Mouse (Mus musculus): ENCODE results near the gene Iqgap2.
A peak's percentile ranks its signal among the peaks of the same experiment; 100 is the strongest.

Iqgap2 gene

DNA sequence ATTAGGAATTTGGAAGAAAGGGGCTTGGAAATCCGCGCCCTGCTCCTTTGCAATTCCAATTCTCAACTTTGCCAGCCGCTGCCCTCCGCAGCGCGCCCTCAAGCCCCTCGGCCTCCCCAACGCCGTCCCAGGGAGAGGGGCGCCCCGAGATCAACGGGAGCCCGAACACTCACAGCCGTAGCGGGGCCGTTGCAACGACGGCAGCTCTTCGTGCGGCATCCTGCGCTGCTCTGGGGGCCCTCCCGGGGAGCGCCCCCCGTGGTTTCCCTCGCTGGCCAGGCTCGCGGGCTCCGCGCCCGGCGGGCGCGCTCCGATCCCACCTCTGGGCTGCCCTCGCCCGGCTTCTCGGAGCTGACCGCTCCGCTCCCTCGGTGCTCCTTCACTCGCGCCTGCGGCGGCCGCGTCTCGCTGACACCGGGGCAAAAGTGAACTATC lies at the start of gene Iqgap2:
Gene Iqgap2, minus strand, starts transcription at position 432 of the 435 bp plus-strand sequence.
- no peak for DNase-seq (ENCODE audit: low read depth)

DNA sequence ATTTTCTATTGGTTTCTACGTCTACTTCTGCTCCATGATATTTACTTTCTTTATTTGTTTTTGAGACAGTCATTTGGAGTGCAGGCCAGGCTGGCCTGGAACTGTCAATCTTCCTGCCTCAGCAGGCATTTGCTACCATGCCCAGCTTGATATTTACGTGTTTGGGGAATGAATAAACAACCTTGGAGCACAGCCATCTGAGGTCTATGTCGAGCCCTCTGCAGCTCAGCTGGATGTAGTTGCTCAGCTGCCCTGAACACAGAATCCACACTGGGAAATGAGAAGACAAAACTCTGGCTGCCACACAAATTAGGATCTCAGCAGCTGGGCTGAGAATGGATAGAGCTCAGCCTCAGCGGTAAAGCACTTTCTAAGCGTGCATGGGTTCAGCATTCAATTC lies 49.1 kb upstream of the Iqgap2 start:
- no peak for DNase-seq (ENCODE audit: low read depth)

DNA sequence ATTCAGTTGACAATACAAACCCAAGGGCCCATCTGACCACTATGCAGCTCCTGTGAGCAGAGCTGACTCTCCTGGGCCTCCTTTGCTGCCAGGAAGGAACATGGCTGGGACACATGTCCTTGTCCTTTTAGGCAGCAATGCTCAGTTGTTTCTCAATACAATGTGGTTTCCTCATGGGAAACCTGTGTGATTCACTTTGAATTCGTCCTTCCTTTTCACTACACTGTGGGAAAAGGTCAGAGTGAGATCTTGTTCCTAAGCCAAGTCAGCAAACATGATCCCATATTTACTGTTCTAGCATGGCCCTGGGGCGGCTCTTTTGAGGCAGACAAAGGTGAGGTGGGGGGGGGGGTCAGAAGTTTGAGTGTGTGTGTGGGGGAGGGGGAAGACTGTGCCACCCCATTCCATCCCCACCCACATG lies 32.5 kb upstream of the Iqgap2 start:
- peak; percentile 87 for DNase-seq (ENCODE audit: low read depth)

DNA sequence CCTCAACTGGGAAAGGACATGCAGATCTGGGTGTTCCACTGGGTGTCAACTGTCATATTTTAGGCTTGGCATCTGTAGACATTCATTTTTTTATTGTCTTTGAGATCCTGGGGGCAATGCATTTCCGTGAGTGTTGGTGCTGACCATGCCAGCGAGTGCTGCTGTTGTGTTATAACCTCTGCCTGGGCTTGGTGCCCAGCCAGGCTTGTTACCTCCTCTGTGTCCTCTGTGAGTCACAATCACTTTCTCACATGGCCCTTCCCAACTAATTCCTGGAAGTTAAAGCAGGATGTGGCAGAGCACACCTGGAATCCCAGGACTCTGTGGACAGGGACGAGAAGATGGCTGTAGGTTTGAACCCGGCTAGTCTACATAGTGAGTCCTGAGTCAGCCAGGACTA lies 30.9 kb upstream of the Iqgap2 start:
- DNase-seq (ENCODE audit: low read depth), result no peak

DNA sequence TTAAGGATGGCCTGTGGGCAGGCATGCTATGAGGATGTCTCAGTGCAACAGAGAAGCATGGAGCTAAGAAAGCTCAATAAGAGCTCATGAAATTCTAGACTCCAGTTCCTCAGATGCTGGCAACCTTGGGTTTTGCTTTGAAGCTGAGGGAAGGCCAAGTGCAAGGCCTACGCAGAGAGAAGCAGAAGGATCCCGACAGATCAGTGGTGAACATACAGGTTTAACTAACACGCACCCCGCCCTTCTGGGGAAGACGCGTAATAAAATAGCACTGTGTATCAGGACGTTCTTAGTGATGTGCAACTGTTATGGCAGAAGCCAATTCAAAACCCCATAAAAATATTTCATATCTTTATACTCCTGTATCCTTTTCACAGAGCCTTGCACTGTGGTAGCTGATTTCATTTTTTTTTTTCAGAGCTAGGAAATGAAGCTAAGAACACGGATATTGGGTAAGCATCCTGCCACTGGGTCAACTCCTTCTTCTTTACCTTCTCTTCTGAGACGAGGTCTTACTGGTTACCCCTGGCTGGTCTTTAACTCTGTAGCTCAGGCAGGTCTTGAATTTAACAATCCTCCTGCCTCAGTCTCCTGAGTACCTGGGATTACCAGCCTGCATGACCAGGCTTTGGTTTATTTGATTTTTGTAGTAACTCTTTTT lies 27.0 kb upstream of the Iqgap2 start:
- DNase-seq (ENCODE audit: low read depth), result peak; percentile 31

DNA sequence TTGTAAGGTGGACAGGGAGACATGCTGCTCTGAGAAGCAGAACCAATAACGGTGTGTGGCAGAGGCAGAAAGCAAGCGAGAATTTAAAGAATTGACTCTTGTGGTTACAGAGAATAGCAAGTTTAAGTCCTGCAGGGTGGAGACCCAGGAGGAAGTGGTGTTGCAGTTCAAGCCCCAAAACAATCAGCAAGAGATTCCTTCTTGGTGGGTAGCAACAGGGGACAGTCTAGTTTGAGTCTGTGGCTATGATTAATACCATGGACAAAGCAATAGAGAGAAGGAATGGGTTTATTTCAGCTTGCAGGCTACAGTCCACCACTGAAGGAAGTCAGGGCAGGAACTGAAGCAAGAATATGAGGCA lies 21.3 kb upstream of the Iqgap2 start:
- peak; percentile 60 for DNase-seq (ENCODE audit: low read depth)

DNA sequence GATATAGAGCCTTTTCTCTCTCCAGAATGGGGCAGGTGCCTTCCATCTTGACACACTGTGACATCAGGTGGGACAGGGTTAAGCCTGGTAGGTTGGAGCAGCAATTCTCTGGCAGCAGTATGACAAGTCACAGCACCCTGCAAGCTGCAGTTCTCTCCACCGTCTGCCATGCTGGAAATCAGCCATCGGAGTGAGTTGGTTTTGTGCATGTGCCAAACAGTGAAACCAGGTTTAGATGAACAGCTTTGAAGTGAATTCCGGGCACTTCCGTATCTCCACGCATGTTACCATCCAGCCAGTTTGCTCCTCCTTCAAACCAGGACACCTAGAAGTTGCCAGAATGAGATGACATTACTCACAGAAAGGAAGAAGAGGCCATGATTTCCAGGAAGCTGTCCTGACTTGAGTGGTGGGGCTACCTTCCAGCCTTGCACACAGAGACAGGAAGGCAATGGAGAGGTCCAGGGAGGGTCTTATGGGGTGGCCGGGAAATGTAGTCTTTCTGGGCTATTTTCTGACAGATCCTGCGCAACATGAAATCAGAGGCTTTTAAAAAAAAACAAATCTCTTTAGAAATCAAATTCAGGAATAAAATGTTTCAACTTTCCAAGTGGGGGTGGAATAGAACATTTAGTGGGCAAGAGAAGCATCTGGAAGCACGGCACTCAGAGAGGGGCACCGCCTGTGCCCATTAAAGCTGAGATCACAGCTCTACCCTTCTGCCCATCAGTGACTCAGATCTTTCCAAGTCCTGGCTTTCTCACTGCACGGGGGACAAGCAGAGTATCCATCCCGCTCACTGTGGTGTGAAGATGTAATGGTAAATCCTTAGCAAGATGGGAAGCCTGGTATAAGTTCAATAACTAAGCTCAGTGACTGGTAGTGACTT lies 20.7 kb upstream of the Iqgap2 start:
- DNase-seq (ENCODE audit: low read depth), result no peak

DNA sequence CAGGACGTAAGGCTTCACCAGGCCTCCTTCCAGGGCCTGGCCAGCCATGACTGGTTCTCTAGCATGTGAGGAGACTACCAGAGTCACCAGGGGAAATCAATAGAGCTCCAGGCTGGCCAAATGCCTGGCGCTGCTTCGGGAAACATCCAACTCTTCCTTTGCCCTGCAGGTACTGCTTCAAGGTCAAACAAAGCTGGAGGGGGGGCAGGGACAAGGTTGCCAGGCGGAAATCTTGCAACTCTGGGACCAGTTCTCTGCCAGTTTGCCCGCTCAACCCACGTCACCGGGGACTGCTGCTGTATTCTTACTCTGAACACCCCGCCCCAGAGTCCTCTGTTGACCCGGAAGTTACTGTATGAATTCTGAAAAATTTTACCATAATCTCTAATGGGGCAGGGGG lies 18.5 kb upstream of the Iqgap2 start:
- DNase-seq (ENCODE audit: low read depth), result no peak

DNA sequence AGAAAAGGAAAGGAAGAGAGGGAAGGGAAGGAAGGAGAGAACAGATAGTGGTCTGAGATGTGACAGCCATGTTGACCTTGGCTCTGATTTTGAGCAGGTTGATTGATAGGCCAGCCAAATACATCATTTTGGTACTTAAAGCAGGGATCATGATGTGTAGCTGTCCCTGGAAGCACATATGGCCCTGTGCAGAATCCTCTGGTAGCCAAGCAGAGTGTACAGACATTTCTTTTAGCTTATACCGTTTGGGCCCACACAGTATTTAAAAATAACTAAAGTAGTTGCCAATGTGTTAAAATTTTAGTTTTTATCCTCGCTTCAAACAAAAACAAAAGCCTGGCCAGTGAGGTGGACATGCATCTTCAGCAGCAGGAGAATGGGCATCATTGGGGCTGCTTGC lies 17.5 kb upstream of the Iqgap2 start:
- no peak for DNase-seq (ENCODE audit: low read depth)

DNA sequence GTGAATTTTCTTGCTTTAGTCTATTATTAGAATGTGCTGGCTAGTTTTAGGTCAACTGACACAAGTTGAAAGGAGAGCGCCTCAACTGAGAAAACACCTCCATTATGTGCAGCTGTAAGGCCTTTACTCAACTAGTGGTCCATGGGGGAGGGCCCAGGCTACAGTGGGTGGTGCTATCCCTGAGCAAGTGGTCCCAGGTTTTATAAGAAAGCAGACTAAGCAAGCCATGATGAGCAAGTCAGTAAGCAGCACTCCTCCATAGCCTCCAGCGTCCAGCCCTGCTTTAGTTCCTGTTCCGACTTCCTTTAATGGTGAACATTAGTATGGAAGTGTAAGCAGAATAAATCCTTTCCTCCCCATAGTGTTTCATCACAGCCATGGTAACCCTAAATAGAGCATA lies 11.0 kb upstream of the Iqgap2 start:
- no peak for DNase-seq (ENCODE audit: low read depth)

DNA sequence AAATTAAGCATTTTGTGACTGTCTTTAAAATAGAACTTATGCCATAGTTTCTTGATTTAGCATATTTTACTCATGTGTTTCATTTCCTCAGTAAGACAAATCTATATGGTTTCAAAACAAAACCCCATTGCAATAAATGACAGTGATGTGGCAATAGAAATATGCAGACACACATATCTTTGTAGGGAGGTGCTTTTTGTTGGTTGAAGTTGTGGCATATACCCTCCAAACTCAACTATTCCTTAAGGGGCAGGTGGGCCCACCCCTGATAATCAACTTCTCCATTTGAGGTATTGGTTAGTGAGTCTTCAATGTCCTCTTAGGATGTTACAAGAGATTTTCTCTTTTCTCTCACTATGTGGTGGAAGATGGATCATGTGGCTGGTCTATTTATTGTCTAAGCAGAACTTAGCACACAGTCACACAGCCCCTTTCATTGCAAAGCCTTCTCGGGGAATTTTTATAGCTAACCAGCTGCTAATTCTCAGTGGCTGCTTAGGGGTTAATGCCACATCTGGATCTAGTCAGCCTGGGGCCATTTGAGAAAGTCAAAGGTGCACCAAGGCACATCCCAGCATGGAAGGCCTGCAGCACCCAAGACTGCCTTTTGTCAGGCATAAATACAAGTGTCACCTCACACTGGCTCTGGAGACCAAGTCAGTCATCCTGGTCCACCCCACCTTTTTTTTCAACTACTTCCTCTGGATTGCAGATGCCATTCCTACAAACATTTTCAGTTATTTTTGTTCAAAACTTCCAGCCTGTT lies 8.3 kb upstream of the Iqgap2 start:
- peak; percentile 32 for DNase-seq (ENCODE audit: low read depth)

DNA sequence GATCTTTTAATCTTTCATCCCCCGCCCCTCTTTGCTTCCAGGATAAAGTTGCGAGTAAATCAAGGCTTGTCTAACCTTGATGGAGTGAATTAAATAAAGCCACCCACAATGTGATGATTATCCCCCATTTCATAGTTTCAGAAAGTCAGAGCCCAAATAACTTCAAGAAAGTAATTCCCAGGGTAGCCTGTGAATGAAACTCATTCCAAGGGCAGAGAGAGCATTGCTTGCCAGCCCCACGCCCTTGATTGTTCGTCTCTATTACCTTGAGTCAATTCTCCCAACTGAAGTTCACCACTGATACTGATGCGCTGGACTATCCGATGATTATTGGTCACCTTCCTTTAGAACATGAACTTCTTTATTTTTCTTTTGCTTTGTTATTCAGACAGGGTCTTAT lies 4.8 kb upstream of the Iqgap2 start:
- DNase-seq (ENCODE audit: low read depth), result no peak

DNA sequence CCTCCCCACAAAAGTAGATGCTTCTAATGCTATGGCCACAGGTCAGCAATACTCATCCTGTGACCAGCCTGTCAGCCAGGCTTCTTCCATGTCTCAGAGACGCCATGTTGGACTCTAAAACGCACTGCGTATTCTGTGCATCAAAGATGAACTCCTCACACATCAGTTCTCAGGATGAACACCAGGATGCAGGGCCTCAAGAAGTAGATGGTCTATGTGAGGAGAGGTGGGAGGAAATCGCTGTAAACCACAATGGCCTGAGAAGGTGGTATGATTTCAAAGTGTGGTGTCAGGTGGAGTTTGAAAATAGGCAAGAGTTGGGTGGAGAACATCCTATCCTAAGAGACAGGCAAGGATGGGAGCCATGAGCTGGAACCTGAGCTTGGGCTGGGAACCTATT lies 1.4 kb upstream of the Iqgap2 start:
- DNase-seq (ENCODE audit: low read depth), result no peak

DNA sequence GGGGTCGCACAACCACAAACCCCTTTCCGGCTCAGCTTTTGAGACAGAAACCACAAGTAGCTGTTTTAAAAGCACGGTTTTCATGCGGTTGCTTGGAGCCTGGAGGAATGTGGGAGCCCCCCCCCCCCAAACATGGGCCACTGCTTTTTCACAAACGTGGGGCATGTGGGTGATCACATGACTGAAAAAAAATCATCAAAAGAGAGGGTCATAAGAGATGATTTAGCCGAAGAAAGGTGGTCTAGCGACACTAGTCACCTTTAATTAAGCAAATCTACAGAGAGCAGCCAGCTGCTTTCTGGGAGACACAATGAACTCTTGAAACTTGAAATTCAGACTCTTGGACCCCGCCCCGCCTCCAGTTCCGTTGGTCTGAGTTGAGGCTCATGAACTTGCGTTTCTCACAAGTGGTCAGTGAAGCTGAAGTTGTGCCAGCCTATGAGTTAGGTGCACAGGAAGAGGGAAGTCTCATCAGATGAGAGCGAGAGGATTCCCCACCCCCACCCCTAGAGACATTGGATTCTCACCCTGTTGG lies 956 bp upstream of the Iqgap2 start:
- DNase-seq (ENCODE audit: low read depth), result peak; percentile 83

DNA sequence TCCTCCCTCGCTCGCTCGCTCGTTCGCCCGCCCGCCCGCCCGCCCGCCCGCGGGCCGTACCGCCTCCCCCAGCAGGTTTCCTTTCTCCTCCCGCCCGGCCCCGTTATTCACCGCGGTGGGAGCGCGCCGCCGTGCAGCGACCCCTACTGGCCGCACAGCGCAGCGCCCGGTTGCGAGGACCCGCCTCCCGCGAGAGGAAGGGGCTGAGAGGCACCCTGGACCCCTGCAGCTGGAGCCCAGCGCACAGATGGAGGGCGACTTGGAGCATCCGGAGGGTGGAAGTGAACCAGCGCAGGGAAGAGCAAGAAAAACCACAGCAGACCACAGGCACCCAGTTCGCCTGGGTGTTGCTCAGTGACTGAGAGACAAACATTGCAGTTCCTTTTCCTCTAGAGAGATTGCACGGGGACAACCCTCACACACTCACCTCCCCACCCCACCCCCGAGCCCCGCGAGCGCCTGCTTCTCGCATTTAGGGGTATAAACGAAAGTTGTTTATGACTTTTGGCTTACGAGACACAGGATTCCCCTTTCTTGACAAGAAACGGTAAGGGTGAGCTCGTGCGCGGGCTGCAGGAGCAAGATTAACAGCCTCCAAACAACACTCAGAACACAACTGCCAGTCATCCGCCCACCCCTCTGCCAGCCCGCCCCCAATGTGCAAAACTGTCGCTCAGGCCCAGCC lies 346 bp upstream of the Iqgap2 start:
- peak; percentile 92 for DNase-seq (ENCODE audit: low read depth)

DNA sequence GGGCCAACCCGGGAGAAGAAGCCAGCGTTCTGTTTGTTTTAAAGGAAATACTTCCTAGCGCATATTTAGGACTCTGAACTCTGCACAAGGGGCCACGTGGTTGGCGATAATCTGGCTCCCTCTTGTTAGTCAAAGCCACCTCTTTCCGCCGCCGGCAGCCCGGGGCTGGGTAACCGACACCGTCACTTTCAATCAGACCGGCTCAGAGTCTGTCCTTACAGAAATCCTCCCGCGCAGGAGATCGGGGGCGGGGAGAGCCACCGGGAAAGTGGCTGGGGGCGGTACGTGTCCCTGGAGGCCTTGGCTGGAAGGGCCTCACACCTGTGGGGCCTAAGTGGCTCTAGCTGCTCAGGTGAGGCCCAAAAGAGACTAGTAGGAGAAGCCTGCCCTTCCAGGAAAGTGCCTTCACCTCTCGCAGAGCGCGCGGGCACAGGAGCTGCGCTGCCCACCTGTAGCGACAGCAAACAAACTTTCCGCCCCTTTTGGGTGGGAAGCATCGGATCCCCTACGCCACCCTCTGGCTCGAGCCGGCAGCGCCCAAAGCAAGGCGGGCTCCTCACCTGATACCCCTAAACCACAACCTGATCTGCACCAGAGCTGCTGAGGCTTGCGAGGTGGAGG lies 761 bp downstream of the Iqgap2 start:
- peak; percentile 74 for DNase-seq (ENCODE audit: low read depth)

DNA sequence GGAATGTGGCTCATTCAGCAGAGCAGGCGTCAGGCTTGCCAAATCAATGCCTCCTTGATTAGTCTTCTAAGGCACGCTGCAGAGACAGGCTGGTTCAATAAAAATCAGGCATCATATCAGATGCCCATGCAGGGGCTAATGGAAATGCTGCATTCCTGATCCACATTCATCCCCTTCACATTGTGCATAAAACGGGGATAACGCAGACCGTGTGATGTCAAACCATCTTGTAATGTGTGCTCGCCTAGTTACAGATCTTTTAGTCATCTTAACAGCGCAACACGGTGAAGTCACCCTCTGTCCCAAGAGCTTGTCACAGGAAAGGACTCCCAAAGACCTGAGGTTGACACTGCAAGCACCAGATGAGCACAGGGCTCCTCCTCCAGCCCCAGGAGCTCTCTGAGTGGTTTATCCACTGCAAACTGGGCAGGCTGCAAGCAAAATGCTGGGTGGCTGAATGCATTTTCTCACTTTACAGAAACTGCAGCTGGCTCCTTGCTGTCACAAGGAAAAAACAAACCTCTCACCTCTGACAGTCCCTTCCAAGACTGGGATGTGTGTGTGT lies 1.7 kb downstream of the Iqgap2 start:
- peak; percentile 83 for DNase-seq (ENCODE audit: low read depth)

DNA sequence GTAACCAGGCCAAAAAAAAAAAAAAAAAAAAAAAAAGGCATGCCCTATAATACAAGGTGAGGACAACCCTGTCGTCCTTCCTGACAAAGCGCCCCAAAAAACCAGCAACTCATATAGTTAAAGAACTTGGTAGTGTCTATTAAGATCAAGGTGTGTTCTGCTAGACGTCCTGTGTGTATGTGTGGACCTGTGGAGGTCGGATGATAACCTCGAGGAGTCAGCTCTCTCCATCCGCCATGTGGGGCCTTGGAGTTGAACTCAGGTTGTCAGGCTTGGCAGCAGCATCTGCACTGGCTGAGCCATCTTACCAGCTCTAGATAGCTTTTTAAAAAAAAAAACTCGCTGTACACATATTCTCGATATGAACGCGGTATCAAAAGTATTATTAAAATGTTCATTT lies 2.4 kb downstream of the Iqgap2 start:
- DNase-seq (ENCODE audit: low read depth), result no peak

DNA sequence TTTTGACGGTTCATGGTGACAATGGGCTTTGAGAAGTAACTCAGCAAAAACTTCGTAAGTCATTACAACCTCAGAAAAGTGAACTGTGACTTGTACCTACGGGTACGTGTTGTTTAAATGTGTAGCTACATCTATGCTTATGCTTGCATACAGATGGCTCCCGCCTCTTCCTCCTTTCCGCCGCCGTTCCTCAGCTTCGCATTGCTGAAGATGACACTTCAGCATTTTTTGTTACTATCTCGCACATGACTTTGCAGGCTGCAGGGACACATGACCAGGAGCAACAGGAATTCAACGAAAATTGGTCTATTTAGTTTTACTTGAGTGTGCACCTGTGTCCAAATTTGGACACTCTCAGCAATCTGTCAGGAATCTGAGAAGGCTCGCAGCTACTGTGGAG lies 3.1 kb downstream of the Iqgap2 start:
- no peak for DNase-seq (ENCODE audit: low read depth)

DNA sequence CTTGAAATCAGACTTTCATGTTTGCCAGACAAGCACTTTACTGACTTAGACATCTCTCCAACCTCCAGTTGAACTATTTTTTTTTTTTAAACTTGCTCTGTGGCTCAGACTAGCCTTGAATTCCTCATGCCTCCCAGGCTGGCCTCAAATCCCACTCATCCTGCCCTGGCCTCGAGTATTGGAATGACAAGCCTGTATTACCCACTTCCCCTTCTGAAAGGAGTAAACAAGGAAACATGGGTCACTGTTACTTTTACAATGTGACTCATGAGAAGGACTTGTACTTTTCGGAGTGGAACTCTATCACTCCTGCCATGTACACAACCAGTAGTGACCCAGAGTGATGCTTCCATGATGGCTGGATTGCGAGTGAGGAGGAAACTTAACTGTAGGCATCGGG lies 3.6 kb downstream of the Iqgap2 start:
- no peak for DNase-seq (ENCODE audit: low read depth)

DNA sequence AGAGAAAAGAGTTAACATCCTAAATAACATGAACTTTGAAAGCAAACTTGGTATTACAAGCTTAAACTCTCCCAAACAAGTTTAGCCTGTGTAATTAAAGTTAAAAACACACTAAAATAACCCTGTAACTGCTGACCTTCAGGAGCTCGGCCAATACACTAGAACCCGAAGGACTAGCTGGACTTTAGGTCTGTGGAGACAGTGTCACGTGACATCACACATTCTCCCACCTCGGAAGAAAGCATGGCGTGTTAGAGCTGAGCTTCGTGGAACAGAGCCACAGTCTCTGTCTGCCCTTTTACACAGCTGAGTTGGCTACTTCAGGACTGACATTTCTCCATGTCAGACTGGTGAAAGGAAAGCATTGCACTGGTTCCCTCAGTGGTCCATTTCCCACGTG lies 4.3 kb downstream of the Iqgap2 start:
- no peak for DNase-seq (ENCODE audit: low read depth)

Data from 416B (cell line).